Mouse (Mus musculus): ENCODE data around the gene 1700001K19Rik. TPM values are rescaled to one million over a fixed set of nuclear protein-coding genes. Genes with fewer than 3 reads are reported as not detected.
A peak's percentile ranks its signal among the peaks of the same experiment; 100 is the strongest.
"Not testable (repeated sequence)": the region's sequence is repeated elsewhere in the genome, so short reads cannot be mapped to it uniquely, and the experiment has no call there.

1700001K19Rik gene
- not detected in 2 replicates for polyA plus RNA-seq (2016; fragmentation: Nextera tagmentation; extraction: Ambion mirVana)

DNA sequence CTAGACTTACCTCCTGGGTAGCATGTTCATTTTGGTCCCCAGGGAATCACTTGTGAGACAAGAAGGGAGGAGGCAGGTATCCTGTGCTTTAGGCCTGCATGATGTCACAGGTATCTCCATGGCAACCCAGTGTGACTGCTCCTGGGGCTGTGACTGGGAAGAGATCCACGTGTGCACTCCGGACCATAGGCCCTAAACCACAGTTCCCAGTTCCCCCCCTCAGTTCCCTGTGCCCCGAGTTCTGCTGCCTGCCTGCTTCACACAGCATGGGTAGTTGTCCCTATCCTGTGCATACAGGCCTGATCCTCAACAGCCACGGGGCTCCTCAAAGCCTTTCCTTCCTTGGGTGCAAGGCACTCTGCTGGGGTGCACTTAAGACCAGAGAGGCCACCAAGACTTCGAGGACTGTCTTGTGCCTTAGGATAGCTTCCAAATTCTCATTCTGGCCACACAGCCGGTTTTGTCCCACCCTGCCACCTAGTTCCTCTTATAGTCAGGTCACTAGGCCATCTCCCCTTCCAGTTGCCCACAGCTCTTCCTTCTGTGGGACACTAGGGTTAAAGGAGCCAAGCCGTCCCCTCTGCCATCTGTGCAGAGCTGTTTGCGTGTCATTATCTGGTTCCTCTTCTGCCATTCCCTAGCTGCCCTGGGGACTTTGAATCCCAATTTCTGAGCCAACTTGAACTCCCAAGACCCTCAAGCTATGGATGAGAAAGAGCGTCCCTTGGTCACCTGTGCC lies at the start of gene 1700001K19Rik:
Gene 1700001K19Rik (minus strand): TSS at position 59 of the 739 bp plus-strand sequence.
- no peak within 1 kb of the TSS for H3K27ac ChIP-seq
- peaks cover 14% of the 10 kb centered on the region for H3K36me3 ChIP-seq
- peaks cover 2% of the 10 kb centered on the region; the same call in 1 of the 2 replicates for H3K4me1 ChIP-seq
- H3K9me3 ChIP-seq = no peaks in the 10 kb centered on the region
- H3K4me3 ChIP-seq = no peak within 1 kb of the TSS
- WGBS = 78% methylated on average over 9 of the region's 9 CpGs
- ATAC-seq (ENCODE audit: low FRiP score, low read depth) = no peak
- H3K4me2 ChIP-seq (replicated peaks) = no peak within 1 kb of the TSS
- H3K9ac ChIP-seq = no peak within 1 kb of the TSS
- H3K27me3 ChIP-seq (replicated peaks) = no peaks in the 10 kb centered on the region

DNA sequence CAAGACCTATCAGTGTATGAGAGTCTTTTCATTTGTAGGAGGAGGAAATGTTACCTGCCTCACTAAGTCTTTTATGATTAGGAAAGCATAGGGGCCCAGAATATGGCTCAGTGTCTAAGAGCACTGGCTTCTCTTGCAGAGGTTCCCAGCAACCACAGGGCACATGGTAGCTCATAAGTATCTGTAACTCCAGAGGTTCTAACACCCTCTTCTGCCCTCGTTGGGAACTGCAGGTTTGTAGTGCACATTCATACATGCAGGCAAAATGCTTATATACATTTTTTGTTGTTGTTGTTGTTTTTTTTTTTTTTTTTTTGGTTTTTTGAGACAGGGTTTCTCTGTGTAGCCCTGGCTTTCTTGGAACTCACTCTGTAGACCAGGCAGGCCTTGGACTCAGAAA lies 44.0 kb upstream of the 1700001K19Rik start:
- Histone ChIP-seq H3K4me3 (no peak overlapping the region), H3K4me1 (no peaks in the 10 kb centered on the region), H3K36me3 (no peaks in the 10 kb centered on the region), H3K4me2 (replicated peaks) (no peak overlapping the region), H3K27me3 (replicated peaks) (no peaks in the 10 kb centered on the region), H3K27ac (no peak overlapping the region), H3K9me3 (no peaks in the 10 kb centered on the region), H3K9ac (no peak overlapping the region)
- ATAC-seq (ENCODE audit: low FRiP score, low read depth) = no peak
- 25% methylated on average over 1 of the region's 1 CpGs for WGBS

DNA sequence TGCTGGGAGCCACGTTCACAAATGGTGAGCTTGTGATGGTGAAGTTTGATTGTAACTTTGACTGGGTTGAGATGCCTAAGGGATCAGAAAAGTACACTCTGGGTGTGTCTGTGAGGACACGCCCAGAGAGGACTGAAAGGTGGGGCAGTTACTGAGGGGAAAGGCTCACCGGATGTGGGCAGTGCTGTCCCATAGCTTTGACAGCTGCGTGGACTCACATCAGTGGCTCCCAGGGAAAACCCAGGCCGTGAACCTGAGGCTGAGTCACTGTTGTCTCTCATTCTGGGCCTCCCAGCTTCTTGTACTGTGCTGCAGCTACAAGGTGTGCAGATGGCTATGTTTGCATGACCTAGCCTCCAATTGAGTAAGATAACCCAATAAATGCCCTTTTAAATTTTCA lies 43.1 kb upstream of the 1700001K19Rik start:
- H3K9me3 ChIP-seq = no peaks in the 10 kb centered on the region
- ATAC-seq (ENCODE audit: low FRiP score, low read depth) = no peak
- H3K4me1 ChIP-seq = no peaks in the 10 kb centered on the region
- WGBS = 91% methylated on average over 5 of the region's 5 CpGs
- no peaks in the 10 kb centered on the region for H3K36me3 ChIP-seq
- no peak overlapping the region for H3K4me3 ChIP-seq
- no peak overlapping the region for H3K4me2 ChIP-seq (replicated peaks)
- no peak overlapping the region for H3K27ac ChIP-seq
- no peak overlapping the region for H3K9ac ChIP-seq
- no peaks in the 10 kb centered on the region for H3K27me3 ChIP-seq (replicated peaks)

DNA sequence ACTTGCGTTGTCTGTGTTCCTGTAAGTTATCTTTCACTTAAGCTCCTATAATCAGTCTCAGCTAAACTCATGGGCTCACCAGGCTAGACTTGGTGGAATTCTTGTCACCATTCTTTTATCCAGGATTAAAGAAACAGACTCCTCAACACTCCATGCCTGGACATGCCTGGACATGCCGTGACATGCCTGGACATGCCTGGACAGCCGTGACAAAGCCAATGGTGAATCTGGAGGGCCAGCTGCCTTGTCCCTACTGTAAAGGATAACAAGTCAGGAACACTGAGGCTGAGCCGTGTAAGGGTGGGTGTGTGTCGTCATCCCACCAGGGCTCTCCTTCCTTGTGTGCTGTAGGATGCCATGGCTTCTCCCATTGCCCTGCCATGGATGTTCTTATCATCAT lies 42.6 kb upstream of the 1700001K19Rik start:
- H3K4me1 ChIP-seq = no peaks in the 10 kb centered on the region
- H3K4me2 ChIP-seq (replicated peaks) = no peak overlapping the region
- 95% methylated on average over 5 of the region's 5 CpGs for WGBS
- no peak overlapping the region for H3K9ac ChIP-seq
- no peaks in the 10 kb centered on the region for H3K36me3 ChIP-seq
- no peak for ATAC-seq (ENCODE audit: low FRiP score, low read depth)
- H3K27ac ChIP-seq = no peak overlapping the region
- H3K4me3 ChIP-seq = no peak overlapping the region
- no peaks in the 10 kb centered on the region for H3K27me3 ChIP-seq (replicated peaks)
- no peaks in the 10 kb centered on the region for H3K9me3 ChIP-seq

DNA sequence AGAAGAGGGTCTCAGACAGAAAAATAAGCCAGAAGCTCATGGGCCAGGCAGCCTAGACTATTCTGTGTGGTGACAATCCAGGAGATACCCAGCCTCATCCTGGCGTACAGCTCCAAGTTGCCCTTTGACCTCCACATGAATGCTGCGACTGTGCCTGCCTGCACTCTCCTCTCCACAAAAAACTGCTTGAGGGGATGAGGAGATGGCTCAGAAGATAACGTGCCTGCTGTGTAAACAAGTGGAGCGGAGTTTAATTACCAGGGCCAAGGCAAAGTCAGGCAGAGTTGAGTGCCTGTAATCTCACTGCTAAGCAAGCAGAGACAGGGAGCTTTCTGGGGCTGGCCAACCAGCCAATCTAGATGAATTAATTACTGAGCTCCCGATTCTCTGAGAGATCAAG lies 33.6 kb upstream of the 1700001K19Rik start:
- no peak for ATAC-seq (ENCODE audit: low FRiP score, low read depth)
- H3K9me3 ChIP-seq = no peaks in the 10 kb centered on the region
- H3K36me3 ChIP-seq = no peaks in the 10 kb centered on the region
- no peaks in the 10 kb centered on the region for H3K27me3 ChIP-seq (replicated peaks)
- H3K27ac ChIP-seq = no peak overlapping the region
- 36% methylated on average over 5 of the region's 5 CpGs for WGBS
- no peak overlapping the region for H3K4me2 ChIP-seq (replicated peaks)
- H3K4me3 ChIP-seq = no peak overlapping the region
- H3K9ac ChIP-seq = no peak overlapping the region
- H3K4me1 ChIP-seq = no peaks in the 10 kb centered on the region

DNA sequence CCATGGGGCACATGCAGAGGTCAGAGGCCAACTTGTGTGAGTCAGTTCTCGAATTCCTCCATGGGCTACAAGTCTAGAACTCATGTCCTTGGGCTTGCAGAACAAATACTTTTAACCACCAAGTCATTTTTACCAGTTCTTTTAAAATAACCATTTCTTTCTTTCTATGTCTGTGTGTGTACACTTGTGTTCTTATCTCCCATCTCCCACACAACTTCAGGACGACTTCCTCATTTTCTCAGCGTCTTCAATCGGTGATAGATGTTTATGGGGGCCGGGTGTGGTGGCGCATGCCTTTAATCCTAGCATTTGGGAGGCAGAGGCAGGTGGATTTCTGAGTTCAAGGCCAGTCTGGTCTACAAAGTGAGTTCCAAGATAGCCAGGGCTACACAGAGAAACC lies 31.8 kb upstream of the 1700001K19Rik start:
- no peak overlapping the region for H3K4me3 ChIP-seq
- no peak for ATAC-seq (ENCODE audit: low FRiP score, low read depth)
- WGBS = 92% methylated on average over 6 of the region's 6 CpGs

DNA sequence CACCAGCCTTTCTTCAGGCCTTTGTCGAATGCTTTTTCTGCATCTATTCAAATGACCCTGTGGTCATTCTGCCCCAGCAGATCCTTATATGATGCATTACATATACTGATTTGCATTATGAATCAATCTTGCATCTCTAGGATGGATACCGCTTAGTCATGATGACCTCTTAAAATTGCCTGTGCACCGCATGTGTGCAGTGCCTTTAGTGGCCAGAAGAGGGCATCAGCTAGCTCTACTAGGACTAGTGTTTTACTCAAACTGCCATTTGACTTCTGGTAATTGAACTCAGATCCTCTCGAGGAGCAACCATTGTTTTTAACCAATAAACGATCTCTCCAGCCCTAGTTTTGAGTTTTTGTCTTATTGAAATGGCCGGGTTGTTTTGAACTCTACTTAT lies 31.4 kb upstream of the 1700001K19Rik start:
- Histone ChIP-seq H3K27ac (no peak overlapping the region), H3K4me3 (no peak overlapping the region), H3K9me3 (no peaks in the 10 kb centered on the region), H3K36me3 (no peaks in the 10 kb centered on the region), H3K4me2 (replicated peaks) (no peak overlapping the region), H3K9ac (no peak overlapping the region), H3K4me1 (no peaks in the 10 kb centered on the region), H3K27me3 (replicated peaks) (no peaks in the 10 kb centered on the region)
- 96% methylated on average over 6 of the region's 6 CpGs for WGBS
- no peak for ATAC-seq (ENCODE audit: low FRiP score, low read depth)

More for the DNA sequence above, 31.8 kb upstream of the 1700001K19Rik start:
- Histone ChIP-seq H3K27me3 (replicated peaks) (no peaks in the 10 kb centered on the region), H3K36me3 (no peaks in the 10 kb centered on the region), H3K4me2 (replicated peaks) (no peak overlapping the region), H3K9me3 (no peaks in the 10 kb centered on the region), H3K27ac (no peak overlapping the region), H3K9ac (no peak overlapping the region), H3K4me1 (no peaks in the 10 kb centered on the region)

DNA sequence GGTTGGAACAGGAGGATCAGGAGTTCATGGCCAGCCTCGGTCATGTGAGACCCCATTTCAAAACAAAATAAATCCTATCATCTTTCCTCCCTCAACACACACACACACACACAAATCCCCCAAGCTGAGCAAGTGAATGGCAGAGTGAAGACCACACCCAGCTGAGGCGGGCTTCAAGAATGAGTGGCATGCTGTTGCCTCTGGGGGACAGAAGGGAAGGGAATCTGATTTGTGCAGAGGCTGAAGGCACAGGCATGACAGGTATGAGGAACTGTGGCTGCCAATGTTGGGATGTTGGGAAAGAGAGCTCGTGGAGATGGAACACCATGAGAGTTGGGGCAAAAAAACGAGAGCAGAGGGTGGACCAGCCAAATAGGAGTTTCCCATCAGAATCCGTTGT lies 28.9 kb upstream of the 1700001K19Rik start:
- no peak overlapping the region for H3K27ac ChIP-seq
- H3K4me2 ChIP-seq (replicated peaks) = no peak overlapping the region
- WGBS = 76% methylated on average over 5 of the region's 5 CpGs
- no peak overlapping the region for H3K4me3 ChIP-seq
- H3K36me3 ChIP-seq = no peaks in the 10 kb centered on the region
- H3K9me3 ChIP-seq = no peaks in the 10 kb centered on the region
- H3K27me3 ChIP-seq (replicated peaks) = no peaks in the 10 kb centered on the region
- H3K9ac ChIP-seq = no peak overlapping the region
- ATAC-seq (ENCODE audit: low FRiP score, low read depth) = no peak
- H3K4me1 ChIP-seq = peaks cover 8% of the 10 kb centered on the region

DNA sequence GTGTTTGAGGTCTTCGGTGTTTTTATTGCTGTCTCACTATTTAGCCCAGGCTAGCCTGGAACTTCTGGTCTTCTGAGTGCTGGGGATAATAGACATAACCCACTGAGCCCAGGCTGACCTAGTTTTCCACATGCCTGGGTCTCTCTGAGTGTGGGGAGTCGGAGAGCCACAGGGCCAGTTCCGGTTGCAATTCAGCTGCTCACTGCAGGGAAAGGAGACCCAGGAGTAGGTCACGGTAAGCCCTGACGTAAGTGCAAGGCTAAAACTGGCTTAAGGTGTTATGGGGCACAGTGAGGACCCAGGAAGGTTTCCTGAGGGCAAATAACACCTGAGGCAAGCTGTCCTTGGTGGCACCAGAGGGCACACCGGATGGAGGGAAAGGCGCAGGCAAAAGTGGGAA lies 25.0 kb upstream of the 1700001K19Rik start:
- Histone ChIP-seq H3K36me3 (no peaks in the 10 kb centered on the region), H3K27ac (no peak overlapping the region), H3K4me3 (no peak overlapping the region), H3K9ac (no peak overlapping the region), H3K27me3 (replicated peaks) (no peaks in the 10 kb centered on the region), H3K9me3 (no peaks in the 10 kb centered on the region), H3K4me1 (peaks cover 10% of the 10 kb centered on the region), H3K4me2 (replicated peaks) (no peak overlapping the region)
- ATAC-seq (ENCODE audit: low FRiP score, low read depth) = no peak
- WGBS = 92% methylated on average over 7 of the region's 7 CpGs

DNA sequence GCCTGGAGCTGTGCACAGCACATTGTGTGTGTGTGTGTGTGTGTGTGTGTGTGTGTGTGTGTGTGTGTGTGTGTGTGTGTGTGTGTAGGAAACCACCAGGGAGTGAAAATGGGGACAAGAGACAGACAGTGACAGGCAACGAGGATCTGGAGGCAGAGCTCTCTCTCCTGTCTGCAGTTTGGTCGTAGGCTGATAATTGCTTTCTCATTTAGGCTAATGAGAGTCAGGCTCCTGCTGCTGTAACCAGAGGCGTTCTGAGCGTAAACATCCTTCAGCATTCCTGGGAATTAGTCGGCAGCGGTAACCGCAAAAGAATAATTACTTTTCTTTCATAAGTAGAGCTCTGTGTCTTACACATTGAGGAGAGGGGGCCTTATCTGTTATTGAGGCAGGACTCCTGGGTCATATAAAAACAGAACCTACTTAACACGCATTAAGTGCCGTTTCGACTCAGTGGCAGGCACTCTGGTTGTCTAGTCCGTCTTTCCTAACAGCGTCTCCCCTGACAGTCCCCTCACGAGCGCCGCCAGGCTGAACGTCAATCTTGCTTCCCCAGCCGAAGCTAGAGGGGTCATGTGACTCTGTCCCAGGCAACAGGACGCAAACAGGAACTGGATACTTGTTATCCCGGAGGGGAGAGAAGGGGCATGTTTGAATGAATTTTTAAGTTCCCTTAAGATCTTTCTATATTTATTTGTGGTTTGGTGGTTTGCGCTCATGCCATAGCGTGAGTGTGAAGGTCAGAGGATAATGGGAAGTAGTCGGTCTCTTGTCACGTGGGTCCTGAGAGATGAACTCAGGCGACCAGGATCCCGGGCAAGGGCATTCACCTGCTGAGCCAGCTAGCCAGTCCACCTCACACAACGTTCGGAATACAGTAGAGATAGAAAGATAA lies 24.2 kb upstream of the 1700001K19Rik start:
- no peak overlapping the region for H3K27ac ChIP-seq
- ATAC-seq (ENCODE audit: low FRiP score, low read depth) = peak; percentile 76; the same call in 1 of the 2 replicates
- H3K27me3 ChIP-seq (replicated peaks) = no peaks in the 10 kb centered on the region
- no peaks in the 10 kb centered on the region for H3K36me3 ChIP-seq
- H3K4me3 ChIP-seq = peak overlapping the region; percentile 33
- peaks cover 10% of the 10 kb centered on the region for H3K4me1 ChIP-seq
- 0 out of 2 replicates have a peak overlapping the region, but pooled peaks have one; percentile 19 for H3K9ac ChIP-seq
- no peaks in the 10 kb centered on the region for H3K9me3 ChIP-seq
- H3K4me2 ChIP-seq (replicated peaks) = peak overlapping the region; percentile 57
- WGBS = 1% methylated on average over 27 of the region's 27 CpGs

DNA sequence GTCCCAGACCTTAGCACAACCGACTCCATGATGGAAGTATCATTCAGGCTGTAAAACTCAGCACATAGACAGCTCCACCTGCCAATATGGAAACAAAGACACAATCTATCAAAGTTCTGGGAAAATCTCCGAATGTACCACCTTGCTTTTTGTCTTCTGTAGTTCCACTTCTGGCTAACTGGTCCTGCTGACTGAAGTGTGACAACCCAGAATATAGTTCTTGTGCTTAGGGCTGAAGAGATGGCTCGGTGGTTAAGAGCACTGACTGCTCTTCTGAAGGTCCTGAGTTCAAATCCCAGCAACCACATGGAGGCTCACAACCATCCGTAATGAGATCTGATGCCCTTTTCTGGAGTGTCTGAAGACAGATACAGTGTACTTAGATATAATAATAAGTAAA lies 23.0 kb upstream of the 1700001K19Rik start:
- H3K36me3 ChIP-seq; H3K27me3 ChIP-seq (replicated peaks); H3K9me3 ChIP-seq; H3K27ac ChIP-seq; H3K4me3 ChIP-seq; H3K4me1 ChIP-seq; H3K4me2 ChIP-seq (replicated peaks); ATAC-seq (ENCODE audit: low FRiP score, low read depth); H3K9ac ChIP-seq: not testable (repeated sequence)
- WGBS = 79% methylated on average over 4 of the region's 4 CpGs

DNA sequence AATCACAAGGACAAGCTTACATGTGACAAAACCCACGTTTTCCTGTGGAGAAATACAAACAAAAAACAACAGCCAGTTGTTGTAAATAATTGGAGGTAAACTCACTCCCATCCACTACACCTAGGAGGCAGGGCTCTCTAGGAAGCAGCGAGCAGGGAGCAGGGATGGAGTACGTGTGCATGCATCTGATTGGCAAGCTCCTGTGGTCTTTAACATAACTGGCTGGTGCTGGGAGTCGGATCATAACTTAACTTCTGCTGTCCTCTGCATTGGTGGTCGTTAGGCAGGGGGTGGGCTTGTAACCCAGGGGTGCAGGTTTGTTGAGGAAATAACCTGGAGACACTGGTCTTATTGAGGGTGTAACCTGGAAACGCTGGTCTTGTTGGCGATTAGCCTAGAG lies 21.3 kb upstream of the 1700001K19Rik start:
- Histone ChIP-seq H3K9me3 (no peaks in the 10 kb centered on the region), H3K27me3 (replicated peaks) (no peaks in the 10 kb centered on the region), H3K9ac (no peak overlapping the region), H3K4me1 (peaks cover 10% of the 10 kb centered on the region), H3K36me3 (no peaks in the 10 kb centered on the region), H3K4me2 (replicated peaks) (no peak overlapping the region), H3K4me3 (no peak overlapping the region), H3K27ac (no peak overlapping the region)
- no peak for ATAC-seq (ENCODE audit: low FRiP score, low read depth)
- WGBS = 69% methylated on average over 7 of the region's 7 CpGs

All from neural tube, embryonic 12.5 days (tissue).